Mouse (Mus musculus) bone marrow macrophage, adult 2 months (primary cell): ENCODE measurements around the gene Lrch1.

Source experiments
- CTCF ChIP-seq: IDR thresholded peaks from 2 replicates; pipeline ENCODE4 v1.5.1; 2012; ENCODE audit warnings: low read depth, mild to moderate bottlenecking, low read length, moderate library complexity
- POLR2A ChIP-seq: IDR thresholded peaks from 2 replicates; pipeline ENCODE4 v1.6.1; 2012; ENCODE audit warnings: mild to moderate bottlenecking, low read depth, low read length, borderline replicate concordance

GRCm38 (mm10) chr14:74924031-74924430, 23.6 kb downstream of the Lrch1 start:
- no peak for TF ChIP-seq CTCF
- TF ChIP-seq POLR2A: no peak
